Mouse (Mus musculus): Measurements from ENCODE around the gene Rad54l2. TPM values are rescaled to one million over a fixed set of nuclear protein-coding genes. Genes with fewer than 3 reads are reported as not detected.

Rad54l2 gene
- 2.0 and 2.7 TPM in 2 replicates for polyA plus RNA-seq (2012; rRNA removed)

DNA sequence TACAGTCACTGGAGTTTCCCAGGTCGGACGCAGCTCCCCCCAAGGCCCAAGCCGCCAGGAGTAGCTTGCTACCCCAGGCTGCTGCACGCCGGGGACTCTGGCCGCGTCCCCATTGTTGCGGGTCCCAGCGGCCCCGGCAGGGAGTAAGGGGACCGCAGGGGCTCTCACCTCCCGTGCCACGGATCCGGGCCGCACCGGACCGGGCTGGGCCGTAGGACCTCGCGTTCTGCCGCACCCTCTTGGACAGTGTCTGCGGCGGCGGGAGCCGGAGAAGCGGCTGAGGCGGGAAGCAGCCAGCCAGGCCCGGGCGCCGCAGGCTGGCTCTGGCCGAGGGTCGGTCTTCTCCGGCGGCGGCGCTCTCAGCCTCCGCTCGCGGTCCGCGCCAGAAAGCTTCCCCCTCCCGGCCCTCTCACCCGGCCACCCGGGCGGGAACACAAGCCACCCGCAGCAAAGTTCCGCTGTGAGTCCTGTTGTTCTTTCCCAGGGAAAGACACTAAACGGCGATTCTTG lies at the start of gene Rad54l2:
Gene Rad54l2 (minus strand): TSS at position 383 of the 510 bp plus-strand sequence.

DNA sequence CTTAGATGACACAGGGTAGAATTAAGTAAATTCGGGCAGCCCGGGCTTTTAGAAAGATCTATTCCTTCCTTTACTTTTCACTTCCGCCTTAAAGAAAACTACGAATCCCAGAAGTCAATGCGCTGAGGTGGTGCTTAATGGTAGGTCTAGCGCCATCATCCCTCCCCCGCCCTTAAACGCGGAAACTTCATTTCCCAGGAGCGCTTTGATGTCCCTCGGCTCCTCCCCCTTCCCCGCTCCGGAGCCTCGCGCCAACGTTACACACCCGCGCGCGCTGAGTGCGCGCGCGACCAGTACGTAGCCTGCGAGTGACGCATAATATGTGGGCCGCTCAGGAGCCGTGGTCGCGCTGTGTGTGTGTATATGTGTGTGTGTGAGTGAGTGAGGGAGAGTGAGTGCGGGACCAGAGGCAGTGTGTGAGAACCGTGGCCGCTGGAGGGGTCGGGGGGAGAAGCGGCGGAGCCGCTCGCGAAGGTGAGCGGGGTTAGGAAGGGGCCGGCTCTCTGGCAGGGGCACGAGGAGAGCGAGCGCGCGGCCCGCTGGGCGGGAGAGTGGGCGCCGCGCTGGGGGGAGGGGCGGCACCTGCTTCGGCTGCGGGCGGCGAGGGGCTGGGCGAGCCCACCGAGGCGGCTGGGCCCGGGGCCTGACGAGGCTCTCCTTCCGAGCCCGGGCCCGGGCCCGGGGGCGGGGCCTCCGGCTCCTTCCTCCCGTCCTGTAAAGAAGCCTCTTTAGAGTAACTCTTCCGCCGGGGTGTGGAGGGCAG lies 32.8 kb upstream of the Rad54l2 start, which contains the start of gene Dcaf1:
Gene Dcaf1 (plus strand): TSS at position 257 of the 763 bp plus-strand sequence.

DNA sequence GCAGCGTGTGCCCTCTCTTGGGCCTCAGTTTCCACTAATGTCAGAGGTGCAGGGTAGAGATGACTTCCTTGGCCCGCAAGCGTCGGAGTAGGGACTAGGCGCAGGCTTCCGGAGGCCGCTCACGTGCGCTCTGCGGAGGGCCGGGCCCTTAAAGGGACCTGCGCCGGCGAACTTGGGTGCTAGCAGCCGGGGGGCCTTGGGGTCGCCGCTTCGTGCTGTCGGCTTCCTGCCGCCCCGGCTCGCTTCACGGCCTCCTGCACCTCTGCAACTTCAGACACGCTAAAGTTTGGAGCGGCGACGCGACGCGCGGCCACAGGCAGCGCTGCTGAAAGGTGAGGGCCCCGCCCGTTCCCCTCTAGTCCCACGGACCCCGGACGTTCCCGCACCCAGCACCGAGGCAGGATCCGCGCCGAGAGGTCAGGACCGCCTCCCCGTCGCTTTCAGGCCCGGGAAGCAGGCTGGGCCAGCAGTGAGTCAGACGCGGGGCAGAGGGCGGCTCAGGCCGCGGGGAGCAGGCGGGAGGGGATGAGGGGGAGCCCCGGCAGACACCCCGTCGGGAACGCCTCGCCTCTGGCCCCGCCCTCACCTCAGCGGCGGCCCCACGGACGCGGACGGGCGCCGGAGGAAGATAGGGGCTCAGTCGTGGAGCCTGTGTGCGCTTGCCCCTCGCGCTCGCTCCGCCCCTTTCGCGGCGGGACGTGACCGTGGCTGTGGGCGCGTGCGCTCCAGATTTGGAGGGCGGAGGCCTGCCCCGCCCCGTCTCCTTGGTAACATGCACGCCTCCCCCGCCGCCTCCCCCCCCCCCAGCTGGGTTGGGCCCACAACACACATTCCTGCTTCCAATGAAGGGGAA lies 103.5 kb downstream of the Rad54l2 start, which contains the start of gene Tex264:
Gene Tex264 (minus strand): TSS at position 679 of the 853 bp plus-strand sequence.

DNA sequence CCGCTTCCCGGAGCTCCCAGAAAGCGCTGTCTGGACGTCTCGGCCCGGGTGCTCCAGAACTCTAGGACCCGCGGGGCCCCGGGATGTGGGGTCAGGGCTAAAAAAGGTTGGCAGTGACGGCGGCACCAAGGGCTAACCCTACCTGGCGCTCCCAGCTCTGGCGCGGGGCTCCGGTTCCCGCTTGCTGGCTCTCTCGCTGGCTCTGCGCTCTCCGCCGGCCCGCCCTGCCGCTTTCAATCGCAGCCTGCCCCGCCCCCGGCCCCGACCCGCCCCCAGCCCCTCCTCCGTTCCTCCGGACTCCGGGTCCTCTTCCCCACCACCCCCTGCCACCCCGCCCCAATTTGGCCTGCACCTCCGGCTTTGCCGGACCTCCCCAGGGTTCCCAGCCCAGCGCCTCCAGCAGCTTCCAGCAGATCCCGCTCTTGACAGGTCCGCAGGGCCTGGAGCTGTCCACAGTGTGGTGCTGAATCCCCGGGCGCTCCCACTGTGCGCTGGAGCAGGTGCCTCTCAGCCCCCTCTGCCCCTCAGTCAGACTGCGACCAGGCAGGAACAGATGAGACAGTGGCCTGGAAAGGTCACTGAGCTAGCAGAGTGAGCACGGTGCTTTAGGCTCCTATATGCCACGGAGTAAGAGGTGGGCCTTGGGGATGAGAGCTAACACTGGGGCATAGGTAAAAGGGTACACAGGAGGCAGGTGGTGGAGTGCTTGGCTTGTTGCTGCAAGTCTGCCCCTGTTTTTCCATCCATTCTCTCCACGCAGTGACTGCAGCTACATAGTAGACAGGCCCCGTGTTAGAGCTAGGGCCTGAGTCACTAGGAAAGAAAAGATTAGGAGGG lies 132.9 kb downstream of the Rad54l2 start, which contains the start of gene Grm2:
Gene Grm2 (minus strand): TSS at position 199 of the 837 bp plus-strand sequence.

Other genes with a start within 250 kb of the Rad54l2 start
- not detected in 2 replicates for gene Iqcf3, start 227.6 kb downstream of the Rad54l2 start, polyA plus RNA-seq (2012; rRNA removed)
- gene Iqcf4, start 218.2 kb downstream of the Rad54l2 start, polyA plus RNA-seq (2012; rRNA removed), result not detected in 2 replicates
- not detected in 2 replicates for gene Iqcf6, start 162.6 kb downstream of the Rad54l2 start, polyA plus RNA-seq (2012; rRNA removed)
- gene Grm2, start 133.1 kb downstream of the Rad54l2 start, polyA plus RNA-seq (2012; rRNA removed), result not detected in 2 replicates
- gene Tex264, start 103.3 kb downstream of the Rad54l2 start, polyA plus RNA-seq (2012; rRNA removed), result 8.4 and 9.6 TPM in 2 replicates
- gene Dcaf1, start 32.7 kb upstream of the Rad54l2 start, polyA plus RNA-seq (2012; rRNA removed), result 12.8 and 13.7 TPM in 2 replicates
- 5.0 and 5.7 TPM in 2 replicates for gene Rbm15b, start 98.2 kb upstream of the Rad54l2 start, polyA plus RNA-seq (2012; rRNA removed)
- gene Manf, start 102.8 kb upstream of the Rad54l2 start, polyA plus RNA-seq (2012; rRNA removed), result 56.7 and 64.9 TPM in 2 replicates

Data from liver, embryonic 14 days (tissue).